Mouse (Mus musculus) brain, embryonic 14.5 days (tissue): ENCODE results near the gene Arhgap45.

Experiments
- CTCF ChIP-seq: fragments of 200-500 bp; IDR thresholded peaks from 2 replicates; pipeline ENCODE4 v1.5.1; 2012; ENCODE audit warnings: inconsistent platforms, mild to moderate bottlenecking, moderate library complexity, borderline replicate concordance; ENCODE audit not compliant: insufficient read depth, insufficient read length; ENCODE audit errors: extremely low read depth
- POLR2A ChIP-seq: fragments of 200-500 bp; IDR thresholded peaks from 2 replicates; pipeline ENCODE4 v1.6.1; 2012; ENCODE audit warnings: mild to moderate bottlenecking, inconsistent platforms, borderline replicate concordance; ENCODE audit not compliant: poor library complexity, insufficient read depth, insufficient read length, severe bottlenecking; ENCODE audit errors: extremely low read depth

DNA sequence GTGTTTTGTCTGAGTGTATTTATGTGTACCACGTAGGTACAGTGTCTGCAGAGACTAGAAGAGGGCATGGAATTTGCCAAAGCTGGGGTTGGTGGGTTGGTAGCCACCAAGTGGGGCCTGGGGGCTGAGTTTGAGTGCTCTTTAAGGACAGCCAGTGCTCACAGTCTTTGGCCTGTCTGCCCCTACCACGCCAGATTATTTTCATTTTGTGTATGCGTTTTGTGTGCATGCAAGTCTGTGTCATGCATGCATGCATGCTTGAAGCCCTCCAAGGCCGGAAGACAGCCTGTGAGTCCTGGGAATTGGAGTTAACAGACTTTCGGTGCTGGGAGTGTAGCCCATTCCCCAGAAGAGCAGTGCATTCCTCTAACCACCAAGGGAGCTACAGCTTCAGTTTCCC lies 38.9 kb downstream of the Arhgap45 start:
- TF ChIP-seq CTCF (no peak), POLR2A (no peak)
